Mouse (Mus musculus): ENCODE results near the gene Dlg5.

DNA sequence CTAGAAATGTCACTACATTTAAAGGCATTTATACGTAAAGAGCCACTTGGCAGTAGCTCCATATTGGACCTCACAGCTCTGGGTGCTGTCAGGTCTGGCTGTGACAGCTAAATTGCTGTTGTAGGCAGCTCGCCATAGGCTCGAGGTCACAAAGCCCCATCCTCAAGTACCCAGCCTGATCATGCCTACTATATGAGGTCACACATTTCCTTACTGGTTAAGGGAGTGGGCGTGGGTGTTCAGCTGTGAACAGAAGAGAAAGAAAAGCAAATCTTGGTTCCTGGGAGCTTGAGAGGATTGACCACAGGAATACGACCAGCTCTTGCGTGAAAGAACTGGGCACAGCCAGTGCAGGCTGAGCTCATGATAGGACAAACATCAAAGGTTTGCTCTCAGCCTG, 46.0 kb downstream of the Dlg5 start:
- TF ChIP-seq CTCF (IDR thresholded peaks at IDR 0.05; ENCODE audit: low read depth) (no peak), EP300 (IDR thresholded peaks at IDR 0.05; ENCODE audit: low read depth) (no peak)
